Mouse (Mus musculus) T-helper 2 cell (primary cell): ENCODE results near the gene Acin1.

Experiments
- in situ Hi-C: fragments of 300-600 bp; cut with MboI, MseI; formaldehyde crosslinking; loops from one replicate; pipeline ENCODE4 v1.15.1; 2025; ENCODE audit warnings: high pct_unique_total_duplicates

The Acin1 gene

DNA sequence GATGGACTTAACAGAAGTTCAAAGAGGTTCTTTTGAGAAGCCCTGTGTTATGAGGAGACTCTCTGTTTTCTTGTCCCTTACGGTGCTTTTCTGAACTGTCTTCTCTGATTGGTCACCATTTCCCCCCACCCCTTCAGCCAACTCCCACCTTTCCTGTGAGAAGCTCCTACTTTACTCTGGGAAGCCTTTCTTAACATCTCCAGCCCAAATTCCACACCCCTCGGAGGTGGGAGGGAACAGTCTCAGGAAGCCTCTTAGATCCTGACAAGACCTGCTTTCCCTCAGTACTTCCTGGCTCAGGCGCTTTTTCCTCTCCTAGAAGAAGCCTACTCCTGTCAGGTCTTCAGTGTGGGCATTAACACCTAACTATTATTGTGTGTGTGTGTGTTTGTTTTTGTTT is 12.9 kb upstream of the Acin1 start:
- in situ Hi-C loops = loop anchor here (5.0 kb wide), 1 partner anchor 47 kb away; no protein-coding TSS in a partner anchor

DNA sequence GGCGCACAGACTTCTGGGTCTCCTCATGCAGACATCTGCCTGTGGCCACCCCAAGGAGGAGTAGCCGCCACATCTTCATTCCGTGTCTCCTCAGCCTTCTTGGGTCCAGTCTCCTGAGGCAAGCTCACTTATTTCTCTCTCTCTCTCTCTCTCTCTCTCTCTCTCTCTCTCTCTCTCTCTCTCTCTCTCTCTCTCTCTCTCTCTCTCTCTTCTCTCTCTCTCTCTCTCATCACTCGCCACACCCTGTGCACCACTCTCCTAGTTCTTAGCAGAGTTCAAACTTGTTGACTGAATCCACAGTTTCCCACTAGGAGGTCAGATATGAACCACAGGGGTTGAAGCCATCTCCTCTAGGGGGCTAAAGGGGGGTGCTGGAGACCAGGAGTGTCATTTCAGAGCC is 12.0 kb upstream of the Acin1 start, which contains the start of gene Gm29776:
Gene Gm29776, minus strand, starts transcription at position 101 of the 400 bp plus-strand sequence.
- in situ Hi-C loops = loop anchor here (5.0 kb wide), 1 partner anchor 46 kb away; no protein-coding TSS in a partner anchor

DNA sequence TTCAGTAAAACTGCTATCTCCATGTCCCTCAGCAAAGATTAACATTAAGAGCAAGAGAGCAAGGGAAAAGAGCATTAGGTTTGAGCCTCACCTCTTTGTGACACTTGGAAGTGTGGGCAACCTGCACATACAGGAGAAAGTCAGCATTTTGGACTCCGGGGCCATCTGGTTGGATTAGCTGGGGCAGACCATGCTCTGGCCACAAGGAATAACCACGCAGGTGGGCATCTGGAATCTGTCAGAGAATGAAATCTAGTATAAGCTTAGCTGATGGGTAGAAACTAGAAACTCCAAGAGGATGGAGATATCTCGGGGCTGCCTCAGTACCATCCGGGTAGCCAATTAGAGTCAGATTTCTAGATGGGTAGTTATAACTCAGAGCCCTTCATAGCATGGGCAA is 10.0 kb upstream of the Acin1 start:
- in situ Hi-C loops = loop anchor here (5.0 kb wide), 1 partner anchor 44 kb away; no protein-coding TSS in a partner anchor

DNA sequence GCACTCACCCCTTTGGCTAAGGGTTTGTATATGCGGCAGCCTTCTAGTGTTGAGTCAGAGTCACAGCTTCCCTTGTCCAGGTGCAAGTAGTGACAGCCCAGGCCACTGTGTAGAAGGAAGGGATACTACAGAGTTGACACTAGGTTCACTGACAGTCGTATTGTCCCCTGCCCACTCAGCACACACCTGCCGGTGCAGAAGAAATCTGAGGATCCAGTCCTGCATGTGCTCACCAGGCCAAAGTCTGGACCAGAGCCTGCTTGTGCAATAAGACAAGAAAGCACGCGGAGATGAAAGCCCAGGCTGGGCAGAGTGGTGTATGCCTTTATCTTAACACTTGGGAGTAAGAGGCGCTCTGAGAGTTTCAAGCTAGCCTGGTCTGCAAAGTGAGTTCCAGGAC is 8.3 kb upstream of the Acin1 start:
- in situ Hi-C loops = loop anchor here (5.0 kb wide), 1 partner anchor 43 kb away; no protein-coding TSS in a partner anchor

DNA sequence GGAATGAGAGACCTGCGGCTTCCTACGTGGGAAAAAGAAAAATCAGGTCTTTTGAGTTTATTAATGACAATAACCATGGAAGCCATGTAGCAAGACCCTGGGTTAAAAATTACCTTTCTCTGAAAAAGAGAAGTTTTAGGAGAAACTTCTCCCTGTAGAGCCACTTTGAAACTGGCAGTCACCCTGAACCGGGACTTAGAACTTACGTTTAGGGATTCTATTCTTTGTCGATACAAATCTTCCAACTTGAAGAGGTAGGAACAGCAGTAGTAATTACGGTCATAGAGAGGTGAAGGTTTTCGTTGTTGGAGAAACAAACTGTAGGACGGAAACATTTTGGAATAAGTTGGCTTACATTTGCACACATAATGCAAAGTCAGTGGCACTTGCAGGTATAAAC is 520 bp upstream of the Acin1 start:
- in situ Hi-C loops = no loop called here

DNA sequence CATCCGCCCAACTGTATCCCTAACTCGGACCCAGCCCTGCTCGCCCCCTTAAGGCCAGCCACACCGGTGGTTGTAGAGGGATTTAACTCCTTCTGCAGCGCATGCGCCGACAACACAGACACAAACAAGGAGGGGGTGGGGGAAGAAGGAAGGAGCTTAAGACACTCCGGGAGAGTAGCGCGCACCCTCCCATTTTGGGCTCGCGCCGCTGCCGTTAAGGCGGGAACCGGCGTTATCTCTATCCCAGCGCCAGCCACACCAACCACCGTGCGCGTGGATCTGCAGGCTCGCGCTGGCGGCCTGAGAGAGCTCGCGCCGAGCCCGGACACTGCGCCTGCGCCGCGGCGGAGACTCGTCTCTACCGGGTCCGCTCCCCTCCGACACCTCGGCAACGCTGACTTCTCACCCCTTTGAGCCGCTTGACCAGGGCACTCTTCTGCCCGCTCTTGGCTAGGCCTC is 639 bp downstream of the Acin1 start, which contains the start of gene 1700123O20Rik:
Gene 1700123O20Rik, plus strand, starts transcription at position 154 of the 459 bp plus-strand sequence.
- in situ Hi-C loops = no loop called here

DNA sequence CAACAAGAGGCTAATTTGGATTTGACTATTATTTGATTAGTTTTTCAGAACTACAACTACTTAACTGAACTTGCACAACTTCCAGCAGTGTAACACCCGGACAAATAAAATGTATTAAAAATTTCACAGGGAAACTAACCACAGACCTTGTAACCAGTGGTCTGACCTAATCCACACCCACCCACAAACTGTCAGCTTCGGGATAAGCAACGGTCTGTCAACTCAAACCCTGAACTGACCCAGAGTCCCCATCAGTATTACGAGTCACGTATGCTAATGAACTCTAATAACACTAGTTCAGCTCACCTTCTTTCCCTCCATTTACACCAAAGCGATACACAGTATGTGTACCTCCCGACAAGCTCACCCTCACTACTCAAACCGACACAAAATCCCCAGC is 1.3 kb downstream of the Acin1 start:
- in situ Hi-C loops = no loop called here

DNA sequence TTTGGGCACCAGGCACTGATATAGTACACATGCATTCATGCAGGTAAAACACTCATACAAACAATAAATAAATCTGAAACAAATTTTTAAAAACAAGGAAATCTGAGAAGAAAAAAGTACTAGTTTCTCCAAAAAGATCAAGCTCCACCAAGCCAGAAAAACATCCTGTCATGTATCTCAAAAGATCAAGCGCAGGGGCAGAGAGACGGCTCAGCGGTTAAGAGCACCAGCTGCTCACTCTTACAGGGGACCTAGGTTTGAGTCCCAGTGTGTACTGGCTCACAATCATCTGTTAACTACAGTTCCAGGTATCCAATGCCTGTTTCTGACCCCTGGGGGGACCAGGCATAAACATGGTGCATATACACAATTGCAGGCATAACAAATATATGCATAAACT is 4.3 kb downstream of the Acin1 start:
- in situ Hi-C loops = no loop called here

DNA sequence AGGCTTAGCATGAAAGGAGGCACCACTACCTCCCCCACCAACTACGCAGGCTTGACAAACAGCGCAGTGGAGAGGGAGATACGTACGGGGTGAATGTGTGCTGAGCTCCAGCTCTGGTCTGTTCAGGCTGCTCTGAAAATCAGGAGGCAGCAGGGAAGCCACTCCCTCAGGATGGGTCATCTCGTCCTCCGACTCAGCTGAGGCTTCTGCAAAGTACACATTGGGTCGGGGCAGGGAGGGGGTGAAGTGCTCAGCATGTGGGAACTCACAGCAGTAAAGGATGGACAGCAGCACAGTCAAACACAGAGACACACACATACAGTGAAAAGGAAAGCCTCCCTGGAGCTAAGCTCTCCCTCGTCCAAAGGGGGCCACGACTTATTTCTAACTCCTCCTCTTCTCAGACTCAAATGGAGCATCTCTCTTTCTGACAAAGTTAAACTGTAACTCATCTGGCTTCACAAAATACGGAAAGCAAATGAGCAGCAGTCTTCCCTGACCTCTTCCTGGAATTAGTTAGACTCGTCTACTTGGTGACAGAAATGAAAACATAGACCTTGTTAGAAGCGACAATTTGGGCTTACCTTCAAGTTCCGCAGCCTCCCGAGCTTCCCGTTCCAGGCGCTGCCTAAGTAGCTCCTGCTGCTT is 8.0 kb downstream of the Acin1 start:
- in situ Hi-C loops = no loop called here

DNA sequence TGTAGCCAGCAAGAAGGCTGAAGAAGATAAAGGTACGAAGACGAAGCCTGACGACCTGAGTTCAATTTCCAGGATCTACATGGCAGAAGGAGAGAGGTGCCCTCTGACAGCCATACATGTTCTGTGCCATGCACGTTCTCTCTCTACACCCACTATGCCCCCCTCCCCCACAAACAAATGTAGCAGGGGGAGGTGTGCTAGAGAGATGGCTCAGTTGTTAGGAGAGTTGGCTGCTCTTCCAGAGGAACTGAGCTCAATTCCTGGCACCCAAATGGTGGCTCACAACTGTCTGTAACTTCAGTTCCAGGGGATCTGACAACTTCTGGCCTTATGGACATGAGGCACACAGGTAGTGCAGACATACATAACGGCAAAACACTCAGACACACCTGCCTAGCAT is 10.4 kb downstream of the Acin1 start:
- in situ Hi-C loops = no loop called here

DNA sequence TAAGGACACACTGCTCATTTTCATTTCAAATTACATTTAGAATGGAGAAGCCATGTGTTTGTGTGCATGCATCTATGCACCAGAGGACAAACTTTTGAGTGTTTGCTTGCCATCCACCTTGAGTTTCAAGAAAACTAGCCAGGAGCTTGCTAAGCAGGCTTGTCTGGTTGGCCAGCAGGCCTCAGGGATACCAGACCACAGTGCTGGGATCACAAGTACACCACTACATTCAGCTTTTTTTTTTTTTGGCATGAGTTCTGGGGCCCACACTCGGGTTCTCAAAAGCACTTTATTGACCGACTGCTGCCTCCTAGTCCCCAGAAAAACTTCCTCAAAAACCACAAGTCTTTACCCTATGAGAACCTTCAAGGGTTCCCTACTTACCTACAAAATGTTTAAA is 12.4 kb downstream of the Acin1 start:
- in situ Hi-C loops = no loop called here

DNA sequence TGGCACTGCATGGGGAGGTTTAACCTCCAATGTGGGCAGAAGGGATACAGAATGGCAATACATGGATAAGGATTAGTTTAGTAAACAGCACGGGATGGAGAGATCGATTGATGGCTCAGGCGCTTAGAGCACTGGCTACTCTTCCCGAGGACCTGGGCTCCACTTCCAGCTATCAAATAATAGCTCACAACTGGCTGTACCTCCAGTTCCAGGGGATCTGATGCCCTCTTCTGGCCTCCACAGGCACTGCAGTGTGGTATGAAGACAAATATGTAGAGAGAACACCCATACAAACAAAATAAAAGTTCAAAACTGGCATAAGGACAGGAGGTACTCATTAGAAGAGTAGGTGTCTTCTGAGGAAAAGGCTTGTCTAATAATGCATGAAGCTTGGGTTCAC is 17.4 kb downstream of the Acin1 start:
- in situ Hi-C loops = no loop called here

DNA sequence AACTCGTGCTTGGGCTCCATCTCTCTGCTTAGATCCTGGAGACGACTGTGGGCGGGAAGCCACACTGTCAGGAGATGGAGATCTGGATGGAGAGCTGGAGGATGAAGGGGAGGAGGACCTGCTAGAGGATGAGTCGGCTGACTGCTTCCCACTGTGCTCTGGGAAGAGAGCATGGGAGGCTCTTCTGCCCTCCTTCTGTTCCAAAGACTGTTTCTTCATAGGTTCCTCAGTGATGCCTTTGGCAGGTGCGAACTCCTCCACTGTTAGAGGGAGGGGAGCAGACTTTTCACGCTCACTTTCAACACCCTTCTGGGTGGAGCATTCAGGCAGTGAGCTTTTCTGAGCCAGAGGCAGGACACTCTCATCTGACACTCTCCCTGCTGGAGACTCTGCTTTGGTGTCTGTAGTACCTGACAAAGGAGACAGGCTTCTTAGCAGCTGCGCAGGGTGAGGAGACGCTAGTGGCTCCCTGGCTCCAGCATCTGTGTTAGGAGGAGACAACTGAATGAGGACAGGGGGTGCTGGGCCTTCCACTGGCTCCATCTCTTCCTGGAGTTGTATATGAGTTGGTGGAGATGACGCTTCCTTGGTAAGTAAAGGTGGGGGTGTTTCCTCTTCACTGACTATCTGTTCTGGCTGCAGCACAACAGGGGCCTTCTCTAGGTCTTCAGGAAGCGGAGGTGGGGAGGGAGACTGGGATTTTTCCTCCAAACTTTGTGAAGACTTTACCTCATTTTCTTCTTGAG is 22.1 kb downstream of the Acin1 start:
- in situ Hi-C loops = no loop called here

DNA sequence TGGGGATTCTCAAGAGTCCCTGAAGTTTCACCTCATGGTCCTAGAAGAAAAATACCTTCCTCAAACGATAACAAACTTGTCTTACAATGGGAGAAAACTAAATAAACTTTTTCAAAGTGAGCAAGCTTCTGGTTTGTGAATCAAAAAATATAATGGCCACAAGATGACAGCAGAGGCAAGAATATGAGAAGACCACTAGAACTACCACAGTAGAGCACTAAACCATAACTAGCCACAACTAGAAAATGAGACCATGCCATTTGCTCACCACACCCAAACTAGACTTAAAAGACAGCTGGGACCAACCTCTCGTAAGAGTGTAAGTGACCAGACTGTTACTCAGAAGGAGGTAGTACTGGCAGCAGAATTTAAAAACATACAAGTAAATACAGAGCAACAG is 26.7 kb downstream of the Acin1 start:
- in situ Hi-C loops = no loop called here

DNA sequence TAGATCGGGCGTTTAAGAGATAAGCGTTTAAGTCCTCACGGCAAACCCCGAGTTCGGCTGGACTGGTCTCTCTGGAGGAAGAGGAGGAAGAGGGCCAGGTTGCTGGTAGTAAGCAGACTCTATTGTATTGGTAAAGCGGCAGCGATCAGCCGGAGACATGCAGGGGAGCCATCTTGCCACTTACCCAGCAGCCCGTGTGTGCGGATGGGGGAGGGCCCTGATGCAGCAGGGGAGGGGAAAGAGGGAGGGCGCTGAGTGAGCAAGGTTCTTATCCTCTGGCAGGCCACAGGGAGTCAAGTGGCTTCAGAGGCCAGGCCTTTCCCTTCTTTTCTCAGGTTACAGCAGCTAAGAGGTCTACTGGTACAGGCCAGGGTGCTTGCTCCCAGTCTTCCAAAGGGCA is 33.2 kb downstream of the Acin1 start:
- in situ Hi-C loops = loop anchor here (5.0 kb wide), 1 partner anchor 44 kb away; the partner anchor contains the start of gene Gm29776

DNA sequence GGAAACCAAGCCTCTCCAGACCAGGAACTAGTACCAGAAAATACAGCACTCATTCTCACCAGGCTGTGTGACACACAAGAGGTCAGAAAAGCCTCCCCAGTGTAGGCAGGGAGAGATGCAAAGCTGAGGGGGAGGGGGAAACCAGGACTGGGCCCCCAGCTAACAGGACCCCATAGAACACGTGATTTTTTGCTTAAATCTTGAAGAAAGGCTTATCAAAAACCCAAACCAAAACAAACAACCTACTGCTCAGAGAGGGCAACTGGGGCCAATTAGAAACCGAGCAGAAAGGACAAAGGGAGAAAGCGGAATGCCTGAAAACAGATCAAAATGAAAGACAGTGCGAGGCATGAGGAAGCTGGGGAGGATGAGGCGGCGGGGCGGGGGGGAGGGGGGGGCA is 33.9 kb downstream of the Acin1 start:
- in situ Hi-C loops = loop anchor here (5.0 kb wide), 1 partner anchor 45 kb away; the partner anchor contains the start of gene Gm29776

DNA sequence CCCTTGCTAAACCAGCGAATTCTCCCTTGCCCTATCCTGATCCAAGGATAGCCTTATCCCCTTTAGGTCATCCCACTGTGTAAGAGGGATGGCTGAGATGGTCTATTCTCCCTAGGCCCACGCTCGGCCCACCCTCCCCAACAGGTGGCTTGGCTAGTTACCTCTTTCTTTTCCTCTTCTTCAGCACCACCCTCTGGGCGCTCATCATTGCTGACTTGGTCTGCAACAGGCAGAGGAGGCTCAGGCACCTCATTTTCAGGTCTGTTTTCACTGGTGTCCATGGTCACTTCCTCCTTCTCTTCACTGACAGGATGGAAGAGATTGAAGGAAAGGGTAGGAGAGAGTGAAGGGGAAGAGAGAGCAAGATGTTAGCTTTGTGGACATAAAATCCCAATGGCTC is 35.2 kb downstream of the Acin1 start:
- in situ Hi-C loops = loop anchor here (5.0 kb wide), 1 partner anchor 46 kb away; the partner anchor contains the start of gene Gm29776

DNA sequence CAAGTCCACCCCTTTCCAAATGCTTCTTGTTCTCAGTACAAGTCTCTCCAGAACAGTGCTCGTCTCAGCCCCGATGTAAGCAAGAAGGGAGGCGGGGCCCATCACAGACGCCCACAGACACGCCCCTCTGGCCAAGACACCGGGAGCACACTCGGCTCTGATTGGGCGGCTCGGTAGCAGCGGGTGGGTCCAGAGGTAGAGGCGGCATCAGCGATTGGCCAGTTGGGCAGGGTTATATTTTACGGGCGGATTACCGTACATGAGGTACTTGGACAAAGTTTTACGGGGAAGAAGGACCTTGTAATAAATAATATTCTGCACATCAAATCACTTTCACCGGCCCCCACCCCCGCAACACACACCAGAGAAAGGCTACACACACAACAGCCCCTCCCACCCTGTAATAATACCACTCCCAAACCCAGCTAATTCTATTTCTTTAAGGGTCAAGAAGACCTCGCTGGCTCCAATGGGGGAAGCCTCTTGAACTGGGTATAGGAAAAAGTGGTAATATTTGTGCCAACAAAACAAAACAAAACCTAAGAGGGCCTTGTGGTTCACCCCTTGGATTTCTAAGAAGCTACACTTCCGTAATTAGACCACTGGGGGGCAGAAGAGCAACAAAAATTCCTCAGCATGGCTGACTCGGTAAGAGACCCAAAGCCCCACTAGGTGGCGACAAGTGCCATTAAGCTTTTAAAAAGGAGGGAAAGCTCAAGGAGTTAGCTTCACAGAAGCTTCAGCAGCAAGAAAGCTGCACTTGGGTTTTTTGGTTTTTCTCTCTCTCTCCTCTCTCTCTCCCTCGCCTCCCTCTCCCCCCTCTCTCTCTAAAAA is 35.9 kb downstream of the Acin1 start:
- in situ Hi-C loops = loop anchor here (5.0 kb wide), 1 partner anchor 46 kb away; the partner anchor contains the start of gene Gm29776

DNA sequence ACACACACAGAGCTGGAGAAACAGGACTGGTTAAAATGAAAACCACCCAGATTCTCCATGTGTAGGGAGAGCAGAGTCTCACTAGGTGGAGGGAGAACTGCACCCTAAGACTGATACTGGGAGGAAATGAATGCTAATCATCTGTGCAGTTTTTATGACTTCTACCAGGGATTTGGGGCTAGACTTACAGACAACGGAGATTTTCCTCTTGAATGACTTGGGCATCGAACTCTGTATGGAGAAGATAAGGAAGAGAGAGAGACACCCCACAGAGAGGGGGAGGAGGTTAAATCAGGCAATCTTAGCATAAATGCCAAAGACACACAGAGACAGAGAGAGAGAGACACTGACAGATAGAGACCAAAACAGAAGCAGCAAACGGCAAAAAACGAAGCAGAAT is 38.8 kb downstream of the Acin1 start:
- in situ Hi-C loops = no loop called here

DNA sequence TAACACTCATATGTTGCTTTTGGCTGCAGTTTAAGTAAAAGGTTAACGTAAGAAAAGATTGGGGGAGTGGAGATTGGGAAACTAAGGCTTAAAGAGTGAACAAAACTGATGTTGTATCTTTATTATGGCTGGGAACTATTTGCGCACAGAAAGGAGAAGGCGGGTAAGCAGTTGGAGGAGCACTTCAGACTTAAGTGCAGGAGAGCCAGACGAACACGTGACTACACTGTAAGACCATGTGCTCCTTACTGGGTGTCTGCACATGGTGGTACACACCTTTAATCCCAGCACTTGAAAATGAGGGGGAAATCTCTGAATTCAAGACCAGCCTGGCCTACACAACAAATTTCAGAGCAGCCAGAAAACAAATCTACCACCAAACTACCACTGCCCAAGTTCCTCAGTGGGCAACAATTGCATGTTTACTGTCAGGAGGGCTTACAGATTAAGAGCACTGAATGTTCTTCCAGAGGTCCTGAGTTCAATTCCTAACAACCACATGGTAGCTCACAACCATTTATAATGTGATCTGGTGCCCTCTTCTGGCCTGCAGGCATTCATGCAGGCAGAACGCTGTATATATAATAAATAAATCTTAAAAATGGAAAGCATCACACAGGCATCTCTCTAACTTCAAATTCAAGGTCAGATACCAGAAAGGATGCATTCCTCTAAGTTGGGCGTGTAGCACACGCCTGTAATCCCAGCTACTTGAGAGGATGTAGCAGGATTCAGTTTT is 39.7 kb downstream of the Acin1 start:
- in situ Hi-C loops = no loop called here

DNA sequence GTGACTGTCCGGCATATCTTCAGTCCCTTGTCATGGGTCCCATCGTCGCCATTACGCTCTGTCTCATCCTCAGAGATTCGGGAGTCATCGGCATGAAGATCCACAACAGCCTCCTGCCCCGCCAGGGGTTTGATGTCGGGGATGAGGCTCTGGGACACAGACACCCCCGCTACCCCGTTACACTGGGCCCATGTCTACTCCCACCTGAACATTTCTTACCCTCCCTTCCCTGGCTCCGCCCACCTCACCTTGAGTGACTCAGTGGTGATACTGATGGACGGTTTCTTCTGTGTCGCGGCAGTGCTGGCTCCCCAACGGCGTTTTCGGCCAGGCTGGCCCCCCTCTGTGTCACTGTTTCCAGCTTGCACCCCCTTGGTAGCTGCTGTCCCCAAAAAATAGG is 40.3 kb downstream of the Acin1 start:
- in situ Hi-C loops = no loop called here
